Mouse (Mus musculus) ES-Bruce4 (cell line): Measurements from ENCODE around the gene Il2rb. TPM values are rescaled to one million over a fixed set of nuclear protein-coding genes. Genes with fewer than 3 reads are reported as not detected.

Experiments
- H3K27ac ChIP-seq: 2 replicates; pipeline ENCODE4 v1.5.1; 2012; ENCODE audit warnings: low read length, inconsistent platforms; ENCODE audit not compliant: insufficient read depth
- H3K27me3 ChIP-seq: 2 replicates; pipeline ENCODE4 v1.6.1; 2012; ENCODE audit warnings: mild to moderate bottlenecking, low read length, inconsistent platforms; ENCODE audit not compliant: control insufficient read depth, poor library complexity, insufficient read depth, severe bottlenecking
- H3K36me3 ChIP-seq: 2 replicates; pipeline ENCODE4 v1.6.1; 2012; ENCODE audit warnings: inconsistent platforms, mild to moderate bottlenecking, low read length, moderate library complexity; ENCODE audit not compliant: control insufficient read depth, poor library complexity, insufficient read depth, severe bottlenecking
- H3K4me1 ChIP-seq: one replicate; pipeline ENCODE4 v1.8.1; 2011; ENCODE audit warnings: low read length; ENCODE audit not compliant: control insufficient read depth, insufficient read depth
- H3K4me3 ChIP-seq: 2 replicates; pipeline ENCODE4 v1.5.1; 2011; ENCODE audit warnings: low read depth, mild to moderate bottlenecking, low read length
- H3K9ac ChIP-seq: 2 replicates; pipeline ENCODE4 v1.6.1; 2012; ENCODE audit warnings: low read depth, mild to moderate bottlenecking, inconsistent platforms; ENCODE audit not compliant: poor library complexity, severe bottlenecking
- H3K9me3 ChIP-seq: replicated peaks from 2 replicates; pipeline ENCODE4 v1.6.1; 2012; ENCODE audit warnings: mild to moderate bottlenecking, low read length, inconsistent platforms; ENCODE audit not compliant: control insufficient read depth, poor library complexity, insufficient read depth, severe bottlenecking
- CTCF ChIP-seq: IDR thresholded peaks from one replicate; pipeline ENCODE4 v1.8.1; 2011; ENCODE audit warnings: low read depth, low read length
- EP300 ChIP-seq: IDR thresholded peaks from 2 replicates; pipeline ENCODE4 v1.6.1; 2011; ENCODE audit warnings: low read depth, low read length; ENCODE audit not compliant: insufficient read depth
- POLR2A ChIP-seq: IDR thresholded peaks from one replicate; pipeline ENCODE4 v1.8.1; 2011; ENCODE audit warnings: low read length; ENCODE audit not compliant: insufficient read depth
- polyA plus RNA-seq: library from polyadenylated mRNA; stranded (reverse); fragments of >200 nt; gene quantifications from 2 replicates; pipeline ENCODE4 v1.2.4, GENCODE M21; 2011; ENCODE audit warnings: low read depth; ENCODE audit not compliant: missing spikeins, insufficient read depth, insufficient read length

Il2rb gene
- polyA plus RNA-seq, 1 experiment: 0.42 TPM

DNA sequence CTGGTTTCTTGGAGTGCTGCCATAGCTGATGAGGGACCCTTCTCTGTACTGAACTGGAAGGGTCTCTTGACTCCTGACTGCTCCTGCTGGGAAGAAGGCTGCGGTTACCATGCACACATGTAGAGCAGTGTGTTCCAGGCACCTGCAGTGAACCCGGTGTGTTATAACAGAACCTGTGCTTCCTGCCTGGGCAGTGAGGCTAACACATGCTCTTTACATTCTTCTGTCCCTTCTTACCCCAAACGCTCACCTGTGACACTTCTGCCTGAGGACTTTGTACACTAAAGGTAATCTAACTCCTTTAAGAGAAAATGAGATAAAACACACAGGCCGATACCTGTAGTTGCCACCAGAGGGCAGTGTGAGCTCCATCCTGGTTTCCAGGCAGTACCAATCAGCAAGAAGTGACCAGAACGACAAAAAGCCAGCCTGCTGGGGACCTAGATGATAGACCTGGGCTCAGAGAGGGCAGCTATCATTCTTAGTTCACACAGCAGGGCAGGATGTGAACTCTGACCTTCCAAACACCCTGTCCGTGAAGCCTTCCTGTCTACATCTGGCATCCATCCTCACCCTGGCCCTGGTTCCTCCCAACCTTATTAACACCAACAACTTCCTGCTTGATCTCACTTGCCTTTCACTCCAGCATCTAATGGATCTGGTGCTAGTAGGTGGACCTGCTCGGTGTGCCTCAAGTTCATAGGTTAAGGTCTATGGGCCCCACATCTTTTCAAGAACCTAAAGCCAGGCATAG lies 19.5 kb upstream of the Il2rb start:
- H3K27ac ChIP-seq: no peak overlapping the region
- no peaks in the 10 kb centered on the region for H3K36me3 ChIP-seq
- H3K4me1 ChIP-seq: no peaks in the 10 kb centered on the region
- H3K9me3 ChIP-seq: no peaks in the 10 kb centered on the region
- H3K27me3 ChIP-seq: no peaks in the 10 kb centered on the region
- H3K9ac ChIP-seq: no peak overlapping the region
- TF ChIP-seq EP300: no peak
- TF ChIP-seq CTCF: peak; percentile 78
- no peak for TF ChIP-seq POLR2A
- no peak overlapping the region for H3K4me3 ChIP-seq

DNA sequence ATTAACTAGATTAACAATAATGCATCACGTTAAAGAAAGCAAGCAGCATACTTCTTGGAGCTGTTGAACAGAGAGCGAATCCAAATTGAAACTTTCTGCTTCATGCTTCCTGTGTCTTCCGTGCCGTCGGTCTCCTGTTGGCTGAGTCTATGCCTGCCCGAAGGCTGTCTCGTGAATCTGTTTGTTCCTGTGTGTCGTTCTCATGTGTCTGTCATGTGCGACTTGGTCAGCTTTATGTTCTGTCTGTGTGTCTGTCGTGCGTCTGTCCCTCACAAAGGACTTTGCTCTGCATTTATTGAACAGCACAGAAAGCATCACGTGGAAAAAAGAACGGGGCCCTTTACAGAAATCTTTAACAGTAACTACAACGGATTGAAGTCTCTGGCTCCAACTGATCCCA lies 17.9 kb upstream of the Il2rb start:
- no peaks in the 10 kb centered on the region for H3K36me3 ChIP-seq
- no peaks in the 10 kb centered on the region for H3K4me1 ChIP-seq
- no peak overlapping the region for H3K27ac ChIP-seq
- no peaks in the 10 kb centered on the region for H3K27me3 ChIP-seq
- no peak overlapping the region for H3K9ac ChIP-seq
- H3K4me3 ChIP-seq: no peak overlapping the region
- no peaks in the 10 kb centered on the region for H3K9me3 ChIP-seq
- no peak for TF ChIP-seq CTCF
- no peak for TF ChIP-seq POLR2A

DNA sequence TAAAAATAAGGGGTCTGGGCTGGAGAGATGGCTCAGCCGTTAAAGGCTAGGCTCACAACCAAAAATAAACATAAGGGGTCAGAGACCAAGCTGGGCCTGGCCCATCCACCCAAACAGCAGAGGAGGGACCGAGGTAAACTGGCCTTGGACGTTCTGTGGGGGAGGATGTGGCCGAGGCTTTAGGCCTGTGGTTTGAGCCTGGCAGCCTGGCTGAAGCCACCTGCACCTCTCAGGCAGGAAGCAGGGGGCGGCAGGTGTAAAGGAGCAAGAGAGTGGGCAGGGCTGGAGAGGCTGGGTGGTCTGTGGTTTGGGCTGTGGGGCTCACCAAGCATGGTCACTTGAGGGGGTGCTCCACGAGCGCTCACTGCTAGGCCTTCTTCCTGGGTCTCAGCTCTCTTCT lies 16.9 kb upstream of the Il2rb start:
- Histone ChIP-seq H3K4me1 (no peaks in the 10 kb centered on the region), H3K9me3 (no peaks in the 10 kb centered on the region), H3K27me3 (no peaks in the 10 kb centered on the region), H3K9ac (no peak overlapping the region), H3K27ac (no peak overlapping the region), H3K36me3 (no peaks in the 10 kb centered on the region), H3K4me3 (no peak overlapping the region)
- TF ChIP-seq POLR2A (no peak), CTCF (no peak), EP300 (no peak)

DNA sequence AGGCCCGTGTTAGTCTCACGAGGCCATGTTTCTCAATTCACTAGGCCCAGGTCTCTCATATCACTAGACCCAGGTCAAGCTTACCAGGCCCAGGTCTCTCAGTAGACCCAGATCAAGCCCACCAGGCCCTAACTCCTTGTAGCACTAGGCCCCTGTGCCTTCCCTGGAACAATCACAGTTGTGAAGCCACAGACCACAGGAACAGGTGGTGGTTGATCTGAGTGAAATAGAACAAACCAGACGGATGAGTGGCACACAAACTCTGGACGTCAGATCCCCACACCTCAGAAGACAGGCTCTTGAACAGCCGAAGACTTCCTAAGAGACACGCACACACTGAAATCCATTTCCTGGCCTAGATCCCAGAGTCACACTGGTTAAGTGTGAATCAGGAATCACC lies 15.7 kb upstream of the Il2rb start:
- H3K9ac ChIP-seq: no peak overlapping the region
- H3K9me3 ChIP-seq: no peaks in the 10 kb centered on the region
- no peaks in the 10 kb centered on the region for H3K36me3 ChIP-seq
- H3K27me3 ChIP-seq: no peaks in the 10 kb centered on the region
- no peaks in the 10 kb centered on the region for H3K4me1 ChIP-seq
- no peak overlapping the region for H3K27ac ChIP-seq
- H3K4me3 ChIP-seq: no peak overlapping the region
- TF ChIP-seq EP300 (no peak), CTCF (no peak), POLR2A (no peak)

DNA sequence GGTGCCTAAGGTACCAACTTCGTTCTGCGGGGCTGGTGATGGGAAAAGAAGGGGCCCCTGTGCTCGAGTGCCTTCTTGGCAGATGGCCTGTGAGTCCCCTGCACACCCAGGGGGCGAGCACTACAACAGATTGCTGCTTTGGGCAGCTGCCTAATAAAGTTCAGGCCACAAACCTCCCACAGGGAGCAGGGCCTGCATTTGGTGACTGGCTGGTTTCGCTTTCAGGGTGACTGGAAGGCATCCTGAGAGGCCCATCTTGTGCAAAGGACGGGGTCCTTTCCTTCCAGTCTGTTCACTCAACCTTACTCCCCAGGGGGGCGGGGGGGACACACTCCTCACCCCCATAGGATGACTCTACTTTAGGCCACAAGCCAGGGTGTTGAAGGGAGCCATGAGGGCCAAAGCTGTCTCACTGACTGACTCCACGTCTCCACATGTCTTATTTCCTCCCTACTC lies 15.1 kb upstream of the Il2rb start:
- Histone ChIP-seq H3K27me3 (no peaks in the 10 kb centered on the region), H3K9me3 (no peaks in the 10 kb centered on the region), H3K9ac (no peak overlapping the region), H3K36me3 (no peaks in the 10 kb centered on the region), H3K4me1 (no peaks in the 10 kb centered on the region), H3K27ac (no peak overlapping the region), H3K4me3 (no peak overlapping the region)
- TF ChIP-seq POLR2A (no peak), EP300 (no peak), CTCF (no peak)

DNA sequence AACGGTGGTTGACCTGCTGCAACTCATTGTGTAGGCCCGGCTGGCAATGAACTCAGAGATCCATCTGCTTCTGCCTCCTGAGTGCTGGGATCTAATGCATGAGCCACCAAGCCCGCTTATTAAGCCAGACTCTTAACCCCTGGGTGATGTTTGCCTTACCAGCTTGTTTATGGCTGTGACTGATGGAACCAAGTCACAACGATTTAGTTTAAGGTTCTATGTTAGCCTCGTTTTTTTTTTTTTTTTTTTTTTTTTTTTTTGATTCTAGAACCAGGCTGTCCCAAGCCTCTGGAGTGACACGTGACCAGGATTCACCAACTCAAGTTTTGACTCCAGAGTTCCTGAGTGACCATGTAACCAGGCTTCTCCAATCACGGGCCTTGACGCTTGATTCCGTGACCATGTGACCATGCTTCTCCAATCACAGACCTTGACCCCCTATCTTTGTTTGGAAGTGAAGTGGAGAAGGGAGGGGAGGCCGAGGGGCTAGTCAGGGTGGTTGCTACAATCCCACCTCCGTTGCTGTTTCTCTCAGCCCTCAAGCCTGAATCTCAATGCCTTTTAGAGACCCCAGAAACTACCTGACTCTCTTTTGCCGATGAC lies 14.3 kb upstream of the Il2rb start:
- Histone ChIP-seq H3K9me3 (peaks cover 3% of the 10 kb centered on the region; the same call in 1 of the 2 replicates), H3K27me3 (no peaks in the 10 kb centered on the region), H3K9ac (no peak overlapping the region), H3K4me3 (no peak overlapping the region), H3K36me3 (no peaks in the 10 kb centered on the region), H3K4me1 (no peaks in the 10 kb centered on the region), H3K27ac (no peak overlapping the region)
- TF ChIP-seq CTCF (no peak), EP300 (no peak), POLR2A (peak; percentile 41)
